Mouse (Mus musculus): Measurements from ENCODE around the gene Tbxa2r. TPM values are rescaled to one million over a fixed set of nuclear protein-coding genes. Genes with fewer than 3 reads are reported as not detected.

The Tbxa2r gene
- total RNA-seq, 2 experiments from 2014 or later = 0.45 to 0.99 TPM

DNA sequence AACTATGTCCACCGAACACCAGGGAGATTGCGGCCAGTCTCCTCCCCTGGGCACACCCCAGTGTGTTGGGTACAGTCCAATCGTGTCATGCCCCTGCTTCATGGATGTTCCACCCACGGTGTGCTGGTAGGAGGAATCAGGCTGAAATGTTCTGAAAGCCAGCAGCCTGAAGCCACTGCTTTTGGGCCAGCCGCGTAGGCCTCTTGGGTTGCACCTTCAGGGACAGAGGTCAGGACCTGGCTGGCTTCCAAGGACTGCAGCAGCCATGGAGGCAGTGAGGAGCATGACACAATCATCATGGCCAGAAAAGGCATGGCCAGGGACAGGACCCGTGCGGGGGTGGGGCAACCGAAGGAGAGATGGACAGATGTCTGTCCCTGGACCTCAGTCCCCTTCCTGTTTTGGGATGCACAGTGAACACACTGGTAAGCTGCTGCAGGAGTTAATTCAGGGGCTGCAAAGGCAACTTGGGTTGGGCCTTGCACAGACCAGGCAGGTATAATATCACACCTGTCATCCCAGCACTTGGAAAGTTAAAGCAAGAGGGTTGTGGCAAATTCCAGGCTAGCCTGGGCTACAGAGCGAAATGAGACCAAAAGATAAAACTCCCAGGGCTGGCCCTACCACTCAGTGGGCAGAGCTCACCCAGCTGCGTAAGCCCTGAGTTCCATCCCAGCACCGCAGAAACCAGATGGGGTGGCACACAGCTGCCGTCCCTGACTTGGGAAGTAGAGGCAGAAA is 9.8 kb upstream of the Tbxa2r start:
- intact Hi-C loops (cut with DNase I) = no loop called here
- DNase-seq (ENCODE audit: low spot score in 2 of 2) = no peak

DNA sequence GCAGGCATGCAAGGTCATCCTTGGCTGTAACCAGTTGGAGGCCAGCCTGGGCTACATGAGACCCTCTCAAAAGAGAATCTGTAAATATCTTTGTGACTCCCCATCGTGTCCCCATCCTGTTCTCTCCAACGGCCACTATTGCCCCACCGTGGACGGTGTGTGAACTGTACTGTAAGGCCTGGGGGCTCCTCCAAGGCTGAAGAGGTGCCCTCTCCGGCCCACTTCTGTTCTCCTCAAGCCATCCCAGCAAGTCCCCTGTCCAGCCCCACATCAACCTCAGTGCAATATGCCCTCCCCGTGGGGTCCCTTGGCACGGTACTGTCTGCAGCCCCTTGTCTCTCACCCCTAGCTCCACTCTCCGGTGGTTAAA is 9.2 kb upstream of the Tbxa2r start:
- DNase-seq (ENCODE audit: low spot score in 2 of 2) = no peak
- intact Hi-C loops (cut with DNase I) = no loop called here

DNA sequence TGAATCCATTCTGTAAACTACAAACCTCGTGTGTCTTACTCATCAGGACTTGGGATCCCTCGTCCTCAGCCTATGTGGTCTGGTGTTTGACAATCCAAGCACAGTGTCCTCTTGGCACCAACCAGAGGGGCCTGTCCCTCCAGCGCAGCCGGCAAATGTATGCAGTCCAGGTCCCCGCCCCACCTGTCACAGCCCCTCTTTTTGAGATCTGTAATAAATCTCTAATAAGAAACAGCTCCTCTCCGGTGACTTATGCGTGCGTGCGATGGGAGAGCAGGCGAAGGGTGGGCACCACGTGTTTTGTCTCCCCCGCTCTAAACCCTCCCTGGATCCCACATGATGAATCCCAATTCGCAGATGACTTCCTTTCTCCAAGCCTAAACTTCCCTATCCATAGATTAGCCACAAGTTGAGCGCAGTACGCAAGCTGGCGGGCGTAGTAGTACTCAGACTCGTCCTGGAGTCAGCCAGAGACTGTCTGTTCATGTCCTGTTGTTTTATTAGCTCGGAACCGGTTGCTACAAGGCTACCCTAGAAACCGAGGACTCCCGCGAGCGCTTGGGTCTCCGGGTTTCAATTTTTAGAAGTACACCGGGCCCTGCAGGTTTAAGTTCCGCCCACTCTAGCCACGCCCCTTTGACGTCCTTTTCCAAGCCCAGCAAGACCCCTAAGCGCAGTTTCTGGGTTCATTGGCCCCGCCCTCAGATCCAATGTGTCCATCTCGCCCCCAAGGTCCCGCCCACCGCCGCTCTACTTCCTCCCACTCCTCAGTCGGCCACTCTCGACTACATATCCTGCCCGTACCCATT is 8.6 kb upstream of the Tbxa2r start:
- intact Hi-C loops (cut with DNase I) = no loop called here

DNA sequence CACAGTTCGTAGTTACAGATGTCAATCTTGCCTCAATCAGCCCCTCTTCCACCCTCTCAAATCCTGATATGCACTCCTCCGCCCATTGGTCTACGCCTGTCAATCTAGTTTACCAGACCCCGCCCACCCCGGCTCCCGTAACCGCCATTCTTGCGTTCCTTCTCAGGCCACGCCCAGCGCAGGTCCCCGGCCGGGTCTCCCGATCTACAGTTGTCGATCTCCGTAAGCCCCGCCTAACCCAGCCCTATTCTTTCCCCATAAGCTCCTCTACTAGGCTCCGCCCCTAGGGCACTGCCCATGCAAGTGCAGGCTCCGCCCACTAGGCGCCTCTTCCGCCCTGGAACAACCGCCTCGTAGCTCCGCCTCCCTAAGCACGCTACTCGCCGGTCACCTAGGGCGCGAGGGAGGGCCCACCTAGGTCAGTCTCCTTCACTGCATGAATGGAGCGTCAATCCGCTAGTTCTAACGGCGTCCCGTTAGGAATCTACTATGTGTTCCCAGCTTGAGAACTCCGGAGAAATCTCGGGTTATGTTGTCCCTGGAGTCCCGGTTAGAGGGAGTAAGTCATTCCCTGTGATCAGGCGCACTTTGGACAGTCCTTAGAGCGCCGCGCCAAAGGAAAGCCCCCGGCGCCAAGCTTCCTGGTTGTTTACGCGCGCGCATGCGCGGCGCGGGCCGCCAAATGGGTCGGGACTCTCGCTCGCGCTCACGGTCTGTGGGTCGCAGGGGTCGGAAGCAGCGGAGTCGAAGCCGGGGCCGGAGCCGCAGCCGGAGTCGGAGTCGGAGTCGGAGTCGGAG is 7.8 kb upstream of the Tbxa2r start, which contains the start of gene Cactin:
Cactin (plus strand) TSS at position 554 of the 798 bp plus-strand sequence.
- intact Hi-C loops (cut with DNase I) = no loop called here
- peak; percentile 97 to 99 for DNase-seq (ENCODE audit: low spot score in 2 of 2)

More for the DNA sequence above, 8.6 kb upstream of the Tbxa2r start:
- DNase-seq (ENCODE audit: low spot score in 2 of 2) = peak in 1 of 2 experiments; percentile 59

DNA sequence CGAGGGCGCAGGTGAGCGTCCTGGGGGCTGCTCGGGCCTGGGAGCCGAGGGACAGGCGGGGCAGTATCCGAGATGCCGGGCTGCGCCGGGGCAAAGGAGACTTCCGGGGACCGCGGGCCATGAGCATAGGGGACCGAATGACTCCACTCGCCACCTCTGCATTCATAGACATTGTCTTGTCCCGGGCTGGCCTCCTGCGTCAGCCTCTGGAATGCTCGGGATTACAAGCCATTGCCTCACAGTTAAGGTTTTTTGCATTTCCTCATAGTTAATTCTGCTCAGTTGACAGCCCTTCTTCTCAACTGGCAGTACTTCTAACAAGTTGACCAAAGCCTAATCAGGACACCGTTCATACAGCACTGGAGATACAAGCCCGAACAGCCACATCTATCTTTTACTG is 7.1 kb upstream of the Tbxa2r start:
- DNase-seq (ENCODE audit: low spot score in 2 of 2) = no peak
- intact Hi-C loops (cut with DNase I) = no loop called here

DNA sequence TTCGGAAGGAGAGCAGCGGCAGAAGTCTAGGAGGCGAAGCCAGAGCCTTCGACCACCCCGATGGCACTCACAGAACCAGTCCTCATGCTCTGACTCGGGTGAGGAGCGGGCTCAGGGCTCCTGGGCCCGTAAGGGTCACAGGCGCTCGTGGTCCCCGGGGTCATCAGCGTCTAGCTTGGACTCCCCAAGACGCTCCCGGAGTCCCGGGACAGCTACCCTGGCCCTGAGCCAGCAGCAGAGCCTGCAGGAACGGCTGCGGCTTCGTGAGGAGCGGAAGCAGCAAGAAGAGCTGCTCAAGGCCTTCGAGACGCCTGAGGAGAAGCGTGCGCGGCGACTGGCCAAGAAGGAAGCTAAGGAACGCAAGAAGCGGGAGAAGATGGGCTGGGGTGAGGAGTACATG is 6.1 kb upstream of the Tbxa2r start:
- DNase-seq (ENCODE audit: low spot score in 2 of 2) = no peak
- intact Hi-C loops (cut with DNase I) = no loop called here

DNA sequence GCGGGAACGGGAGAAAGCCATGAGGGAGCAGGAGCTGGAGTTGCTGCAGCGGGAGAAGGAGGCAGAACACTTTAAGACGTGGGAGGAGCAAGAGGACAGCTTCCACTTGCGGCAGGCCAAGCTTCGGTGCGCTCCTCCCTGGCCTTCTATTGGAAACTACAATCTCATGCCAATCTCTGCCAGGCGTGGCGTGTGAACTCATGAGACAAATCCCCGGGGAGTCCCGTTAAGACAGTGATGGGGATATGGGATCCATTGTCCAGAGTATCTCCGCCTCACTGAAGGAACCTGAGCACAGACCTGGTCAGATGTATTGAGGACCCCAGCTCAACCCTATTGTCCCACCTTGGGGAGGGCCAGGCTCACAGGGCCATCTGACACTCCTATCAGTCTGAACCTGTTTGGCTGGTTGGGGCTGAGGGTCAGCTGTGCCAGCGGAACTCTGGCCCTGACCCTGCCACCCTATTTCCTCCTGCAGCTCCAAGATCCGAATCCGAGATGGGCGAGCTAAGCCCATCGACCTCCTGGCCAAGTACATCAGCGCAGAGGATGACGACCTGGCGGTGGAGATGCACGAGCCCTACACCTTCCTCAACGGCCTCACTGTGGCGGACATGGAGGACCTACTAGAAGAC is 5.3 kb upstream of the Tbxa2r start:
- intact Hi-C loops (cut with DNase I) = no loop called here
- no peak for DNase-seq (ENCODE audit: low spot score in 2 of 2)

DNA sequence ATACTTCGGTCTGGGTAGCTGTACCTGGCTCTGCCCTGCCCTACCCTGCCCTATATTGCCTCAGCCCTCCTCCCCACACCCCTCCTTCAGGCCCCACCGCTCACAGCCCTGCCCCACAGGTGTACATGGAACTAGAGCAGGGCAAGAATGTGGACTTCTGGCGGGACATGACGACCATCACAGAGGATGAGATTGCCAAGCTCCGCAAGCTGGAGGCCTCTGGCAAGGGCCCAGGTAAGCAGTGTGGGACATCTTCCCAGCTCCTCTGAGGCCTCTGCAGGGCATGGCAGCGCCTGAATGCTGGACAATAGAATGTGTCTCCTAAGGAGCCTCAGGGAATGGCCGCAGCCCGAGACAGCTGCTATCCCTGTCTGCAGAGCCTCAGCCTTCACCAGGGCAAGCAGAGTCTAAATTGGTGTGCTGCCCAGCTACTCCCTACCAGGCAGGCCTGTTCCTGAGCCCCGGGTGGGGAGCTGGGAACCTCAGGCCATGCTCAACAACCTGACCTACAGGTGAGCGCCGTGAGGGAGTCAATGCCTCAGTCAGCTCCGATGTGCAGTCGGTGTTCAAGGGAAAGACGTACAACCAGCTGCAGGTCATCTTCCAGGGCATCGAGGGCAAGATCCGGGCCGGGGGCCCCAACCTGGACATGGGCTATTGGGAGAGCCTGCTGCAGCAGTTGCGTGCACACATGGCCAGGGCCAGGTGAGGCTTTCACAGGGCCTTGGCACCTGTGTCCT is 4.6 kb upstream of the Tbxa2r start:
- intact Hi-C loops (cut with DNase I) = no loop called here
- DNase-seq (ENCODE audit: low spot score in 2 of 2) = no peak

DNA sequence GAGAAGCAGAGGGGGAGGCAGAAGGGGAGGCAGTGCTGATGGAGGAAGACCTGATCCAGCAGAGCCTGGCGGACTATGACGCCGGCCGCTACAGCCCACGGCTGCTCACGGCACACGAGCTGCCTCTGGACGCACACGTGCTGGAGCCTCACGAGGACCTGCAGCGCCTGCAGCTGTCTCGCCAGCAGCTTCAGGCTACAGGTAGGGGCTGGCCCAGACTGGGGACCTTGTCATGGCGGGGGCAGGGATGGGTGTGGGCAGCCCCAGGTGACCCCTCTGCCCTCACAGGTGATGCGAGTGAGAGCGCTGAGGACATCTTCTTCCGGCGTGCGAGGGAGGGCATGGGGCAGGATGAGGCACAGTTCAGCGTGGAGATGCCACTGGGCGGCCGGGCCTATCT is 3.4 kb upstream of the Tbxa2r start:
- DNase-seq (ENCODE audit: low spot score in 2 of 2) = no peak
- intact Hi-C loops (cut with DNase I) = no loop called here

DNA sequence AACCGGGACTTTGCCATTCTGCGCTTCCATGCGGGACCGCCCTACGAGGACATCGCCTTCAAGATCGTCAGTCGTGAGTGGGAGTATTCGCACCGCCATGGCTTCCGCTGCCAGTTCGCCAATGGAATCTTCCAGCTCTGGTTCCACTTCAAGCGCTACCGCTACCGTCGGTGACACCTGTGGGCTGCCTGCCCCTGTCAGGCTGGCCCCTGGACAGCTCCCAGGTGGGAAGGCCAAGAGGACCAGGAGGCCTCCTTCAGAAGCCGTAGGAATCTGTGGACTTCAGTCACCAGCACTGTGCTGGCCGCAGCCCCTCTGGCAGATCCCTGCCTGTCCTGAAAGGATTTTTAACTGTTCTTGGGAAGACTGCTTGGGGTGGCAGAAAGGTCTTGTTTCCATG is 2.8 kb upstream of the Tbxa2r start:
- intact Hi-C loops (cut with DNase I) = no loop called here
- DNase-seq (ENCODE audit: low spot score in 2 of 2) = no peak

DNA sequence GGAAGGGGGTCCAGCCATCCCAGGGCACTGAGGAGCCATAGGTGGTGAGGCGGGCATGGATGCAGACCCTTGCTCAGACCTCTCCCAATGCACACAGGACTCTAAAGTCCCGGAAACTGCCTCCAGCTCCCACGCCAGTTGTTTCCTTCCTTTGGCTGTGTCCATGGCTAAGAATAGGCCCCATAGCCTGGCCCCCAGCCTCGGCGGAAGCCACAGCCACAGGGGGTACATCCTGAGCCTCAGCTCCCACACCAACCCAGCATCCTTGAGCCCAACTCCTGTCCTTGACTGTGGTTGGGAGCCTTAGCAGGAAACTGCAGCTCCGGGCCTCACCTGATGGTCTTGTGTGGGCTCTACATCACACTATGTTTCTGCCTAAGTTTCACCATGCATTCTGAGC is 1.7 kb upstream of the Tbxa2r start:
- DNase-seq (ENCODE audit: low spot score in 2 of 2) = no peak
- intact Hi-C loops (cut with DNase I) = no loop called here

DNA sequence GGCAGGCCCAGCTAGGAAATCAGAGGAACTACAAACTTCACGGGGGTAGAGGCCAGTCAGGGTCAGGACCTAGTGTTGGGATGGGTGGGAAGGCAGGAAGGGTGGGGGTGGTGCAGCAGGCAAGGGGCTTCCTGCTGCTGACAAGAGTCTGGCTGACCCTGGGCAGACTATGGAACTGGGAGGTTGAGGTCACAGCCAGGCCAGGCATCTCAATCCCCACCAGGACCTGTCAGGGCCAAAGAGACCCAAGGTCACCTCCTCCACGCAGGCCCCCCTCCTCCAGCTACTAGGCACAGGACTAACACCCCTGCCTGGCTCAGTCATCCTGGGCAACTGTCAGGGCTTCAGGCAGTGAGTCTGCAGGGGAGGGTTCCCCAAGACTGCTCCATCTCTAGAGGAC is 572 bp upstream of the Tbxa2r start:
- intact Hi-C loops (cut with DNase I) = no loop called here

DNA sequence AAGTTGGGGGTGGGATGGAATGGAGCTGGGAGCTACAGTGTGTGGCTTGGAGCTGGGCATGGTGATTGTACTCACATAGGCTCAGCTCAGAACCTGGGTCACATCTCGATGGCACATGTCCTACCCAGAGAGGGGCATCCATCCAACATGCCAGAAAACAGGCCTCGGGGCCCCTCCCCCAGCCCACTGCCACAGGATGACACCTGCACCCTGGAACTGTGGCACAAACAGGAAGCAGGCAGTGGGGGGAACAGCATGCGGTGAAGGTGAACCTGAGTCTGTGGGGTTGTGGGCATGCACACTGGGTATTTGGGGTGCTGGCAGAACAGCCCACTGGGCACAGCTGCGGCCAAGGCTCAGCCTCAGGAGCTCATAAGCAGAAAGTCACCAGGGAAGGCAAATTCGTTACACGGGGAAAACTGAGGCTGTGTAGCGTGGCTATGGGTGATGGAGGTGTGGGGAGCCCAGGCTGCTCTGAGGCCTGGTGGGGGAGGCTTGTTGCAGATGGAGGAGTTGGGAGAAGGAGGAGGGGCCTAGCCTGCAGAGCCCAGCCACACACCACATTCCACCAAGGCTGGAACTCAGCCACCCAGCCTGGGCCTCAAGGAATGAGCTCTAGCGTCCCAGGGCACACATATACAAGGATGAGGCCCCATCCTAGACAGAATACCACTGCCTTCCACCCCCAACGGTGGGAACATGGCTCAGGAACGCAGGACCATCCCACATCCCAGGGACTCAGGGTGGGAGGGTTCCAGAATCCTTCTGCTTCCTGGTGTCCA is 854 bp downstream of the Tbxa2r start:
- intact Hi-C loops (cut with DNase I) = no loop called here
- no peak for DNase-seq (ENCODE audit: low spot score in 2 of 2)

More for the DNA sequence above, 572 bp upstream of the Tbxa2r start:
- DNase-seq (ENCODE audit: low spot score in 2 of 2) = no peak

DNA sequence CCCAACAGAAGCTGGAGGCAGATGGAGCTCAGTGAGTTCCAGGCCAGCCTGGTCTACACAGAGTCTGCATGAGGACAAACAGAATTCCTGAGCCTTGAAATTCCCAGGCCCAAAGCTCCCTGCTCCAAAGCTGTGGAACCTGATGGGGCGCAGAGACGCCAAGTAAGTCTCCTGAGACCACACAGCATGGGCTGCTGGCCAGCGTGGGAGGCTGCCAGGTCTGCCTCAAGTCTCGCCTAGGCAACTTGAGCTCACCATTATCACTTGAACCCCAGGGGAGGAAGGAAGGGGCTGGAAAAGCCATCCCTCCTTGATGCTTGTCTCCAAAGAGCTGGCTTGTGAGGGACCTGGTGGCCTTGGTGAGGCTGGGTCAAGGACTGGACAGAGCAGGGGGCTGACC is 1.5 kb downstream of the Tbxa2r start:
- intact Hi-C loops (cut with DNase I) = no loop called here
- no peak for DNase-seq (ENCODE audit: low spot score in 2 of 2)

DNA sequence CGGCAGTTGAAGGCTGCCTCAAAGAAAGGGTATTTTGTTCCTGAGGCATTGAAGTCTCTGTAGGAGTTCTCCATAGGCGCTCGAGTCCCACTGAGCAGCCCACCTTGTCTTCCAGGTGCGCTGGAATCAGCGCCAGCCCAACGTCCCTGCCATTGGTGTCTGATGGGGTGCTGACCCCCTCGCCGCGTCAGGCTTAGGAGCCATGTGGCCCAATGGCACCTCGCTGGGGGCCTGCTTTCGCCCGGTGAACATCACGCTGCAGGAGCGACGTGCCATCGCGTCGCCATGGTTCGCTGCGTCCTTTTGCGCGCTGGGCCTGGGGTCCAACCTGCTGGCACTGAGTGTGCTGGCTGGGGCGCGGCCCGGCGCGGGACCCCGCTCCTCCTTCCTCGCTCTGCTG is 3.7 kb downstream of the Tbxa2r start:
- no peak for DNase-seq (ENCODE audit: low spot score in 2 of 2)
- intact Hi-C loops (cut with DNase I) = no loop called here

DNA sequence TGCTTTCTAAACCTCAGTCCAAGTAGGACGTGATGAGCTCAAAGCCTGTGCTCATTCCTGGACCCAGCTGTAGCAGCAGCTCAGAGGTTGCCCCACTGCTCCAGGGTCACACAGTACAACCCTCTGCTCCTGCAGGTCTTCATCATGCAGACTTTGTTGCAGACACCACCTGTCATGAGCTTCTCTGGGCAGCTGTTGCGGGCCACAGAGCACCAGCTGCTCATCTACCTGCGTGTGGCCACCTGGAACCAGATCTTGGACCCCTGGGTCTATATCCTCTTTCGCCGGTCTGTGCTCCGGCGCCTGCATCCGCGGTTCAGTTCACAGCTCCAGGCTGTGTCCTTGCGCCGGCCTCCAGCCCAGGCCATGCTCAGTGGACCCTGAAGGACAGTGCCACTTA is 5.8 kb downstream of the Tbxa2r start:
- no peak for DNase-seq (ENCODE audit: low spot score in 2 of 2)
- intact Hi-C loops (cut with DNase I) = no loop called here

DNA sequence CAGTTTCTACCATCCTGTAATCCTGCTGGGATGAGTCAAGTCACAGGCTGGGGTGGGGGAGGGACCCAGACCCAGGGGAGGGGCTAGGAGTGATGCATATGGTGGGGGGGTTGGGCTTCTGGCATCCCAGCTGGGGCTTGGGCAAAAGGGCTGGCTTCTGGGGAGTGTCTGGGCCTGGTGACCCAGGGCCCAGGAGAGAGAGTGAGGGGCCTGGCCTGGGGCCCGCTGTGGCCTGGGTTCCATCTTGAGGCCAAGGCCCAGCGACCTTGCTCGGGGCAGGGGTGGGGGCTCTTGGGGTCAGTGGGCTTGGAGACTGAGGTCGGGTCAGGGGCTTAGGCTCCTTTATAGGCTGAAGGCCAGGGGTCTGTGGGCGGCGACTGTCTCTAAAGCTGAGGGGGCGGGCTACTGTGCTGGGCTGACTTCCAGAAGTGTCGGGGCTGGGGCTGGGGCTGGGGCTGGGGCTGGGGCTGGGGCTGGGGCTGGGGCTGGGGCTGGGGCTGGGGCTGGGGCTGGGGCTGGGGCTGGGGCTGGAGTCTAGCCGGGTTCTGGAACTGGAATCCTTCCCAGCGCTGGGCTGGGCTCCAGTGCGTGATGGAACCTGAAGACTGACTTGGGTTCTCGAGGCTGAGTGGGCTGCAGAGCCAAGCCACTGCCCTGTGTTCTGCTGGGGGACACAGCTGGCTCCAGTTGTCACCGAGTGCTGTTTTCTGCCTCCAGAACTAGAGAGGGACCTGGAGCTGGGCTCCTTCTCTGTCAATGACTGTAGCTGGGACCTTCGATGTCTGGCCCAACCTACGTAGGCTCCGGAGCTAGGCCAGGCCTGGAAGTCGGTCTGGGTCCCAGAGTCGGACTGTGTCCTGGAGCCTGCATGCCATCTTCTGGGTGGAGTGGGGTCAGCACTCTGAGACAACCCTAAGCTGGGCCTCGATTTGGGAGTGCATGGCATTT is 7.1 kb downstream of the Tbxa2r start:
- intact Hi-C loops (cut with DNase I) = no loop called here
- DNase-seq (ENCODE audit: low spot score in 2 of 2) = no peak
